Mouse (Mus musculus): ENCODE measurements around the gene Htt.

DNA sequence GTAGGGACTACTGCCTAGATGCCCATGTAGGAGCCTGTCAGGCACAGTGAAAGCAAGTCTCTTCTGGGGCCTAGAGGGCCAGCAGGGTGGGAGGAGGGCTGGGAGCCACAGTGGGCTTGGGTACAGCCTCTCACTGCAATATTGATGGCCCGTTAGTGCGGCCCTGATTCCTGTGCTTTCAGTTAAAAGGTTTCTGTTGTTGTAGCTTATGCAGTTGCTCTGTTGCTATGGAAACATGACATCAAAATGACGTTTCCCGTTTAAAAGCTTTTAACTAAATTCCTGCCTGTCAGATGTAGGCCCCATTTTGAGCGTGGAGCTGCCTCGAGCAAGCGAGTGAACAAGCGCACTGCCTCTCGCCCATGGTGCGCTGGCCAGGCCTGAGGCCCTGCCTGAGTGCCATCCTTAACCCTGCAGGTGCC lies 155.7 kb downstream of the Htt start:
- no peak for TF ChIP-seq POLR2A (IDR thresholded peaks at IDR 0.05; ENCODE audit: insufficient read depth, low read length)
- TF ChIP-seq CTCF (IDR thresholded peaks at IDR 0.05; ENCODE audit: low read depth, low read length), result no peak
